Mouse (Mus musculus) cerebellum, postnatal 14 days (tissue): ENCODE measurements at regions not wholly inside any gene's neighbourhood (a gene's known extent, or its start where the extent isn't known, plus 50 kb on each side); places are given as distances from the start of the nearest gene placed in this dataset.

Source experiments
- DNase-seq, 2 experiments: peaks; one replicate each; pipeline ENCODE4 v3.0.0; 2021; ENCODE audit warnings: mixed read lengths in 2 of 2

DNA sequence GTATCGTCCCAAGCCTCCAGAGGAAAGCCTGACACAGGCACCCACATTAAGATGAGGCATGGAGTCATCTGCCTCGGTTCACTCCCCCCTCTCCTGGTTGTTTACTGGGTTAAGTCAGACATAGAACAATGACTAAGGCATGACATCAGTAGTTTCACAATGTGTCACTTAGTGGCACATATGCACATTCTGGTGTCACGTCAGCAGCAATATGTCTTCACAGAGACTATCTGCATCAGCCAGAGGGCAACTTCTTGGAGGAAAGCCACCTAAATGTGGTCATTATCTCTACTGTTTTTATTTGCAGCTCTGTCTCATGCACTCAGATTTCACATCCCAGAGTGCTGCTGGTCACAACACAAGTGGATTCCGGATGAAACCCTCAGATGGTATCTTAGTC lies 61.9 kb upstream of the Agap1 start:
- DNase-seq, result no peak

- DNase-seq, result no peak
These were observed 60.1 kb upstream of the Agap1 start for GRCm38 (mm10) chr1:89394471-89394870.

GRCm38 (mm10) chr1:89400734-89401202 lies 53.8 kb upstream of the Agap1 start:
- DNase-seq, result peak in 1 of 2 experiments; percentile 16

DNA sequence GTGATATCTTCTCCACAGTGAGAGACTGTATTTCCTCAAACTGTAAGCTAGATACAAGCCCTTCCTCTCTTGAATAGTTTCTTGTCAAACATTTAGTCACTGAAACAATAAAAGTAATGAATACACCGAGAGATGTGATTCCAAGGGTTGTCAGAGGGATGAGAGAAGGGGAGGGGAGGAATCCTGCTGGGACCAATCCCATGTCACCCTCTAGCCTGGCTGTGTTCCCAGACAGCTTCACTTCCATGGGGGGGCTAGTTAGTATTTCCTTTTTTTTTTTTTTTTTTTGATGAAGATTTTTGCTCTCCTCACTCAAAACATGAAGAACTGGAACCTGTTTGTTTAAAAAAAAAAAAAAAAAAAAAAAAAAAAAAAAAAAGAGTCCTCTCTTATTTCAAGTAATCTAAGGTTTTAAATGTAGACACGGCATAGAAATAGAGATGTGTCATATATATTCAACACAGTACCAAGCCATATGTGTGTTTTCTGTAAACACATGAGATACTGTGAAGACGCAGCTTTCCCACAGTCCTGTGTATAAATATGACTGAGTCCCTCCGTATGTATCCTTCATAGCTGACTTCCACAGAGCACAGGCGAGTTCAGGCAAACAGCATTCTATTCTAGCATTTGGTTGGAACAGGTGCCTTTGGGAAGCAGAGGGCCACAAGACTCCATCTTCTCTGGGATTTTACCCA lies 51.9 kb upstream of the Agap1 start:
- no peak for DNase-seq

DNA sequence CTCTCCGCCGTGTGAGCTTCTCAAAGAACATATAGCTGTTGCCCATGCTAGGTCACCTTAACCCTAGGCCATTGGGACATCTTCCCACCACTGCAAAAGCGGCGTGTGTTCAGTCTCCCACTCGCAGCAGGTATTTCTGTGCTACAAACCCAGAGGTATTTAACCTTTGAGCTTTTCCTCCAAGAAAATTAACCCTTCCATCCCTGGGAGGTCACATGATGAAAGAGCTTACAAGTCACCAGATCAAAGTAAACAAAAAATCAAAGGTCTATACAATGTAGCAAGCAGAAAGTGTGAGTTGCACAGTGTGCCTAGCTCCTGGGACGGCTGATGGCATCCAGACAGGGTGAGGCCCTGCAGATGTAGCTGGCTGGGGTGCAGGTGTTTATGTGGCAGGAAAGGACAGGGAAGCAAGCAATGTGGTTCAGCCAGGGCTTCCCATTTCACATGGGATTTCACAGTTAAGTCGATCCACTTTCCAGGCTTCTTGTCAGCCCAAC lies 51.0 kb upstream of the Agap1 start:
- DNase-seq, result no peak
